Mouse (Mus musculus) CH12.LX (cell line): ENCODE data around the gene Lmod2. TPM values are rescaled to one million over a fixed set of nuclear protein-coding genes. Genes with fewer than 3 reads are reported as not detected.

ENCODE experiments used
- DNase-seq: peaks from one replicate; pipeline ENCODE4 v3.0.0-alpha.2; 2013; ENCODE audit errors: extremely low read depth
- H3K27ac ChIP-seq: 2 replicates; pipeline ENCODE4 v1.5.1; 2012; ENCODE audit warnings: low read depth, mild to moderate bottlenecking, control low read depth, moderate library complexity; ENCODE audit not compliant: insufficient read depth
- H3K27me3 ChIP-seq: replicated peaks from 2 replicates; pipeline ENCODE3; 2012; ENCODE audit warnings: inconsistent platforms
- H3K36me3 ChIP-seq, 2 experiments: replicated peaks in 1 of 2; 2 replicates each; pipeline versions ENCODE3 to v1.6.1; 2012; ENCODE audit warnings: inconsistent platforms in 1 of 2, low read length in 1 of 2, mild to moderate bottlenecking in 1 of 2, mixed read lengths in 1 of 2, moderate library complexity in 1 of 2; ENCODE audit not compliant: control insufficient read depth in 1 of 2, insufficient read depth in 1 of 2
- H3K4me1 ChIP-seq, 2 experiments: 2 replicates each; pipeline ENCODE4 v1.6.1; 2012; ENCODE audit warnings: inconsistent platforms in 1 of 2, moderate library complexity in 1 of 2; ENCODE audit not compliant: insufficient read depth in 2 of 2, control insufficient read depth in 1 of 2
- H3K4me2 ChIP-seq: 2 replicates; pipeline ENCODE4 v1.6.1; 2012; ENCODE audit warnings: low read depth, mild to moderate bottlenecking, control low read depth; ENCODE audit not compliant: poor library complexity, insufficient read depth, severe bottlenecking
- H3K4me3 ChIP-seq, 3 experiments: fragments of 150-350 bp in 1 of 3; sonication (generic) in 1 of 3; replicated peaks in 1 of 3; 2 replicates each; pipeline versions ENCODE3 to v1.5.1; 2011 to 2012; ENCODE audit warnings: low read depth in 2 of 3, low read length in 2 of 3, mild to moderate bottlenecking in 2 of 3, moderate library complexity in 2 of 3, control low read depth in 1 of 3, improper control_type of control experiment in 1 of 3, inconsistent platforms in 1 of 3, mixed read lengths in 1 of 3; ENCODE audit not compliant: poor library complexity in 1 of 3
- H3K79me2 ChIP-seq: replicated peaks from 2 replicates; pipeline ENCODE4 v1.6.1; 2012; ENCODE audit warnings: mild to moderate bottlenecking, moderate library complexity; ENCODE audit not compliant: control insufficient read depth, poor library complexity, insufficient read depth, severe bottlenecking; ENCODE audit errors: extremely low read depth
- H3K9ac ChIP-seq: 2 replicates; pipeline ENCODE4 v1.6.1; 2012; ENCODE audit warnings: low read depth, mild to moderate bottlenecking, control low read depth, moderate library complexity; ENCODE audit not compliant: insufficient read depth
- H3K9me3 ChIP-seq: replicated peaks from 2 replicates; pipeline ENCODE3; 2012; ENCODE audit warnings: low read length, inconsistent platforms, mixed read lengths
- CTCF ChIP-seq, 2 experiments: IDR thresholded peaks in 1 of 2; conservative IDR thresholded peaks in 1 of 2; 2 replicates each; pipeline ENCODE4 v1.5.1; 2011 to 2012; ENCODE audit warnings: low read depth in 2 of 2, low read length in 2 of 2, improper control_type of control experiment in 1 of 2, inconsistent platforms in 1 of 2, mild to moderate bottlenecking in 1 of 2, moderate library complexity in 1 of 2
- EP300 ChIP-seq: IDR thresholded peaks from 2 replicates; pipeline ENCODE4 v1.6.1; 2011; ENCODE audit warnings: low read length, improper control_type of control experiment
- GABPA ChIP-seq: IDR thresholded peaks from 2 replicates; pipeline ENCODE4 v1.6.1; 2012; ENCODE audit warnings: low read depth, low read length, improper control_type of control experiment, inconsistent platforms; ENCODE audit not compliant: insufficient replicate concordance
- HCFC1 ChIP-seq: IDR thresholded peaks from 2 replicates; pipeline ENCODE4 v1.6.1; 2012; ENCODE audit warnings: low read depth, mild to moderate bottlenecking, inconsistent platforms, low read length, improper control_type of control experiment
- IRF4 ChIP-seq: IDR thresholded peaks from 2 replicates; pipeline ENCODE4 v1.6.1; 2014; ENCODE audit warnings: low read depth, mild to moderate bottlenecking, inconsistent platforms, low read length, improper control_type of control experiment
- JUN ChIP-seq: IDR thresholded peaks from 2 replicates; pipeline ENCODE4 v1.6.1; 2011; ENCODE audit warnings: low read depth, mild to moderate bottlenecking, low read length, improper control_type of control experiment, moderate library complexity; ENCODE audit not compliant: insufficient read depth
- MAX ChIP-seq: IDR thresholded peaks from 2 replicates; pipeline ENCODE4 v1.6.1; 2011; ENCODE audit warnings: low read length, improper control_type of control experiment
- MEF2A ChIP-seq: IDR thresholded peaks from 2 replicates; pipeline ENCODE4 v1.6.1; 2014; ENCODE audit warnings: low read depth, mild to moderate bottlenecking, inconsistent platforms, low read length, improper control_type of control experiment, borderline replicate concordance
- MYC ChIP-seq: IDR thresholded peaks from 2 replicates; pipeline ENCODE4 v1.6.1; 2011; ENCODE audit warnings: low read depth, mild to moderate bottlenecking, improper control_type of control experiment, low read length
- NELFE ChIP-seq: IDR thresholded peaks from 2 replicates; pipeline ENCODE4 v1.6.1; 2011; ENCODE audit warnings: low read depth, low read length, improper control_type of control experiment
- PAX5 ChIP-seq: IDR thresholded peaks from 2 replicates; pipeline ENCODE4 v1.6.1; 2012; ENCODE audit warnings: low read length, inconsistent platforms, mixed read lengths
- POLR2AphosphoS2 ChIP-seq: IDR thresholded peaks from 2 replicates; pipeline ENCODE4 v1.6.1; 2011; ENCODE audit warnings: low read depth, low read length, improper control_type of control experiment
- RCOR1 ChIP-seq: conservative IDR thresholded peaks from 2 replicates; pipeline ENCODE4 v1.6.1; 2012; ENCODE audit warnings: low read depth, mild to moderate bottlenecking, inconsistent platforms, low read length, improper control_type of control experiment
- SIN3A ChIP-seq: IDR thresholded peaks from 2 replicates; pipeline ENCODE4 v1.6.1; 2012; ENCODE audit warnings: low read length, improper control_type of control experiment, inconsistent platforms
- TBP ChIP-seq: conservative IDR thresholded peaks from 2 replicates; pipeline ENCODE4 v1.6.1; 2011; ENCODE audit warnings: low read depth, low read length, improper control_type of control experiment
- USF1 ChIP-seq: IDR thresholded peaks from 2 replicates; pipeline ENCODE4 v1.6.1; 2014; ENCODE audit warnings: low read depth, mild to moderate bottlenecking, inconsistent platforms, low read length, improper control_type of control experiment
- ZMIZ1 ChIP-seq: IDR thresholded peaks from 2 replicates; pipeline ENCODE4 v1.6.1; 2012; ENCODE audit warnings: low read depth, mild to moderate bottlenecking, inconsistent platforms, low read length, improper control_type of control experiment
- dilution Hi-C: fragments of 300-500 bp; cut with MboI; formaldehyde crosslinking; loops from 2 replicates; pipeline ENCODE4 v1.14.3; 2020; ENCODE audit warnings: low sequenced_read_pairs; ENCODE audit not compliant: extremely low pct_unique_long_range_greater_than_20kb, extremely low pct_ligation_motif_present
- in situ Hi-C: fragments of 300-500 bp; cut with MboI; formaldehyde crosslinking; loops from 3 replicates; pipeline ENCODE4 v1.14.3; 2019; ENCODE audit warnings: low sequenced_read_pairs, low pct_ligation_motif_present, low pct_unique_long_range_greater_than_20kb, mixed read lengths
- polyA plus RNA-seq: library from polyadenylated mRNA; unstranded; fragments of >175 nt; gene quantifications from 2 replicates; pipeline ENCODE4 v1.2.1, GENCODE M21; 2012; ENCODE audit warnings: low read depth; ENCODE audit not compliant: insufficient read length
- total RNA-seq, 2 experiments: library from RNA; depleted of rRNA; stranded (reverse); fragments of 300-350 nt in 1 of 2; fragments of >200 nt in 1 of 2; gene quantifications; 2 replicates each; pipeline ENCODE4 v1.2.3; 2012 to 2014

The Lmod2 gene
- total RNA-seq (2012; rRNA removed), result not detected in 2 replicates
- not detected in 2 replicates for total RNA-seq (2014; rRNA removed)
- polyA plus RNA-seq, result not detected in 2 replicates

GRCm38 (mm10) chr6:24597500-24597899 is at the start of gene Lmod2:
Gene Lmod2, plus strand, starts transcription at chr6:24597762.
- no peak within 1 kb of the TSS for H3K27ac ChIP-seq
- H3K9ac ChIP-seq, result no peak within 1 kb of the TSS
- H3K36me3 ChIP-seq, result no peaks in the 10 kb centered on the region
- H3K4me3 ChIP-seq, result no peak within 1 kb of the TSS
- H3K79me2 ChIP-seq, result no peaks in the 10 kb centered on the region
- in situ Hi-C loops (no loop called here), dilution Hi-C loops (no loop called here)
- no peaks in the 10 kb centered on the region for H3K9me3 ChIP-seq
- no peak within 1 kb of the TSS for H3K4me2 ChIP-seq
- no peak for DNase-seq
- H3K27me3 ChIP-seq, result no peaks in the 10 kb centered on the region
- peaks cover 3 to 12% of the 10 kb centered on the region in 2 experiments; a peak in 3 of 4 replicates for H3K4me1 ChIP-seq
- TF ChIP-seq IRF4, result no peak
- no peak for TF ChIP-seq JUN
- TF ChIP-seq MYC, result no peak
- no peak for TF ChIP-seq HCFC1
- TF ChIP-seq USF1, result no peak
- TF ChIP-seq MAX, result no peak

DNA sequence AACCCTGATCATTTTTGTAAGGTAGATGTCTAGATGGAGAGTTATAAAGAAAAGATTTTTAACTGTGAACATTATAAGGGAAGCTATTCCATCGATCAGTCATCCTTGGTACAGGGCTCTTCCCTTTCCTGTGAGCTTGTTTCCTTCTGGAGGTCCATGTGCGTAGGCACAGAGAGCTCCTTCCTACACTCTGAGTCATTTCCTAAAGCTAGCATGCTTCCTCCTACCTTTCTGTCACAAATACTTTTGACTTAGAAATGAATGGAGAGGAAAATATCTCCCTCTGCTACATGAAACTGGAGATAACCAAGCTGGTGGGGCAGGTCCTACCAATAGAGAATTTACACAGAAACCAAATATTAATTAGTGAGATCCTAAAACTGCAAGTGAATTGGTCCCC is 47.8 kb upstream of the Lmod2 start:
- H3K79me2 ChIP-seq, result no peaks in the 10 kb centered on the region
- H3K4me2 ChIP-seq, result no peak overlapping the region
- no peaks in the 10 kb centered on the region for H3K36me3 ChIP-seq
- peaks cover 3% of the 10 kb centered on the region for H3K9me3 ChIP-seq
- H3K4me3 ChIP-seq, result no peak overlapping the region
- in situ Hi-C loops, result no loop called here
- TF ChIP-seq GABPA, result no peak
- H3K27me3 ChIP-seq, result no peaks in the 10 kb centered on the region
- H3K9ac ChIP-seq, result no peak overlapping the region
- no peak for DNase-seq
- H3K27ac ChIP-seq, result no peak overlapping the region
- dilution Hi-C loops, result no loop called here
- peaks cover 7 to 8% of the 10 kb centered on the region in 2 experiments; a peak in 3 of 4 replicates for H3K4me1 ChIP-seq

GRCm38 (mm10) chr6:24552046-24552445 is 45.5 kb upstream of the Lmod2 start:
- TF ChIP-seq MEF2A (no peak), TBP (no peak), JUN (no peak), RCOR1 (no peak), PAX5 (no peak), NELFE (no peak), ZMIZ1 (no peak), SIN3A (no peak), POLR2AphosphoS2 (no peak), CTCF (conservative IDR thresholded peaks at IDR 0.05 in 1 of 2, IDR thresholded peaks at IDR 0.05 in 1 of 2; ENCODE audit: low read depth in 2 of 2, low read length in 2 of 2) (no peak), EP300 (no peak)
- Histone ChIP-seq H3K4me1 (peaks cover 7 to 15% of the 10 kb centered on the region in 2 experiments; a peak in 3 of 4 replicates), H3K4me2 (no peak overlapping the region), H3K27me3 (no peaks in the 10 kb centered on the region), H3K27ac (no peak overlapping the region), H3K4me3 (no peak overlapping the region), H3K36me3 (no peaks in the 10 kb centered on the region), H3K9ac (no peak overlapping the region), H3K79me2 (no peaks in the 10 kb centered on the region), H3K9me3 (peaks cover 3% of the 10 kb centered on the region)
- in situ Hi-C loops (no loop called here), dilution Hi-C loops (no loop called here)
- DNase-seq, result no peak
